Comparison of ENCODE assay signal across 8 mouse cellular contexts in the genomic region with DNA sequence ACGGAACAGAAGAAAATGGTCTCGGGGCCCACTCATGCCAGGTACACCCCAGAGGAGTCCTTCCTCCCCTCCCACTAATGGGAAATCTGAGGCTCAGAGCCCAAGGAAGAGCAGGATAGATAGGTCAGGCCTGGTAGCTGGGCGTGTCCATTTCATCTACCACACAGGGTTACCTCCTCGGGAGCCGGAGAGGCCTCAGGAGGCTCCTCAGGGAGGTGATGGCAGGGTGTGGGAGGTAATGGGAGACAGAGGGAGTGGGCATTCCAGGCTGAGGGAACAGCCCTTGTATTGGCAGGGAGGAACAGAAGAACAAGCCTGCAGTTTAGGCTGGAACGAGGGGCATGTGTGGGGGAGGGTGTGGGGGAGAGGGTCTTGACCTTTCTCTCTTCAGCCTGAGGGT. TPM values are rescaled to one million over a fixed set of nuclear protein-coding genes. Genes with fewer than 3 reads are reported as not detected.
DNase-seq lines count a peak whose midpoint lies in the region; ATAC-seq and TF ChIP-seq lines count a peak whose summit lies in the region.

No protein-coding gene starts in this region.

- H3K9ac ChIP-seq in heart, embryonic 13.5 days = peak overlapping the region; percentile 89
- peak overlapping the region; percentile 88 for H3K9ac ChIP-seq in midbrain, postnatal 0 days (replicated peaks; ENCODE audit: low read length, poor library complexity, severe bottlenecking)

- peaks cover 74% of the 10 kb centered on the region for H3K4me1 ChIP-seq in heart, embryonic 13.5 days
- H3K4me1 ChIP-seq in embryonic fibroblast, embryonic 13.5 days (ENCODE audit: control insufficient read depth, insufficient read depth, low read length) = peaks cover 23% of the 10 kb centered on the region
- peaks cover 58% of the 10 kb centered on the region for H3K4me1 ChIP-seq in limb, embryonic 10.5 days
- H3K4me1 ChIP-seq in midbrain, postnatal 0 days (ENCODE audit: insufficient read depth, low read length) = peaks cover 26% of the 10 kb centered on the region

- ATAC-seq in heart, embryonic 13.5 days (ENCODE audit: extremely low read depth, insufficient number of reproducible peaks, low FRiP score, low TSS enrichment) = no peak
- ATAC-seq in midbrain, postnatal 0 days (ENCODE audit: low FRiP score) = no peak

- peak overlapping the region; percentile 85 for H3K4me2 ChIP-seq in heart, embryonic 13.5 days
- H3K4me2 ChIP-seq in midbrain, postnatal 0 days (ENCODE audit: low read depth, low read length, poor library complexity, severe bottlenecking) = peak overlapping the region; percentile 87

- 30% methylated on average over 6 of the region's 6 CpGs for WGBS in heart, embryonic 13.5 days
- 44% methylated on average over 6 of the region's 6 CpGs for WGBS in limb, embryonic 10.5 days
- WGBS in midbrain, postnatal 0 days = 4% methylated on average over 6 of the region's 6 CpGs

- no peak for DNase-seq in heart, adult 18-20 months
- no peak for DNase-seq in limb, embryonic 10.5 days (ENCODE audit: low spot score)
- no peak for DNase-seq in midbrain, postnatal 0 days (ENCODE audit: low spot score)
- no peak for DNase-seq in T-cell, adult 2 months (ENCODE audit: low spot score)
- DNase-seq in thymus, postnatal 25 days = no peak
- no peak for DNase-seq in thymus, postnatal 36 days

- TF ChIP-seq POLR2A in embryonic fibroblast, embryonic 13.5 days (IDR thresholded peaks at IDR 0.05; ENCODE audit: low read depth, low read length) = no peak

- TF ChIP-seq CTCF in embryonic fibroblast, embryonic 13.5 days (IDR thresholded peaks at IDR 0.05; ENCODE audit: borderline replicate concordance, insufficient read depth, low read length) = no peak
- no peak for TF ChIP-seq CTCF in midbrain, postnatal 0 days (IDR thresholded peaks at IDR 0.05)

- H3K27me3 ChIP-seq in heart, embryonic 13.5 days (replicated peaks) = no peaks in the 10 kb centered on the region
- H3K27me3 ChIP-seq in limb, embryonic 10.5 days (ENCODE audit: low read depth, poor library complexity, severe bottlenecking) = no peaks in the 10 kb centered on the region
- H3K27me3 ChIP-seq in midbrain, postnatal 0 days (ENCODE audit: insufficient read depth, low read length) = no peaks in the 10 kb centered on the region

- peaks cover 26% of the 10 kb centered on the region for H3K36me3 ChIP-seq in heart, embryonic 13.5 days
- H3K36me3 ChIP-seq in limb, embryonic 10.5 days = peaks cover 45% of the 10 kb centered on the region
- H3K36me3 ChIP-seq in midbrain, postnatal 0 days (ENCODE audit: insufficient read depth, low read length) = peaks cover 14% of the 10 kb centered on the region

- no peaks in the 10 kb centered on the region for H3K9me3 ChIP-seq in heart, embryonic 13.5 days
- no peaks in the 10 kb centered on the region for H3K9me3 ChIP-seq in limb, embryonic 10.5 days (replicated peaks)
- H3K9me3 ChIP-seq in midbrain, postnatal 0 days (ENCODE audit: low read length) = no peaks in the 10 kb centered on the region

- H3K27ac ChIP-seq in heart, embryonic 13.5 days (replicated peaks) = peak overlapping the region; percentile 95
- no peak overlapping the region; the same call in 1 of the 2 replicates for H3K27ac ChIP-seq in embryonic fibroblast, embryonic 13.5 days (ENCODE audit: insufficient read depth, low read length)
- H3K27ac ChIP-seq in limb, embryonic 10.5 days = peak overlapping the region; percentile 100
- peak overlapping the region; percentile 97 for H3K27ac ChIP-seq in midbrain, postnatal 0 days (ENCODE audit: low read depth, low read length)

- peak overlapping the region; percentile 63 for H3K4me3 ChIP-seq in heart, embryonic 13.5 days
- H3K4me3 ChIP-seq in embryonic fibroblast, embryonic 13.5 days (ENCODE audit: insufficient read depth, low read length) = peak overlapping the region; percentile 47; the same call in 1 of the 2 replicates
- peak overlapping the region; percentile 81 for H3K4me3 ChIP-seq in limb, embryonic 10.5 days
- H3K4me3 ChIP-seq in midbrain, postnatal 0 days (ENCODE audit: low read depth, low read length) = peak overlapping the region; percentile 74

RNA-seq across cellular contexts. Expression of a gene that starts 1.7 kb away (rescaled TPM):
- 7.1 and 8.2 TPM in 2 replicates for polyA plus RNA-seq in heart, embryonic 13.5 days (2015; fragmentation: Nextera tagmentation; extraction: Ambion mirVana)
- total RNA-seq in heart, adult 18-20 months (2021) = 10 to 100 TPM; 21.1 to 21.5 TPM
- 8.0 and 12.0 TPM in 2 replicates for polyA plus RNA-seq in embryonic fibroblast, embryonic 13.5 days (2011; ENCODE audit: insufficient read length, low read depth, missing spikeins)
- 18.6 and 23.7 TPM in 2 replicates for polyA plus RNA-seq in limb, embryonic 10.5 days (2016; fragmentation: Nextera tagmentation; extraction: Ambion mirVana)
- 64.8 and 73.2 TPM in 2 replicates for total RNA-seq in midbrain, postnatal 0 days (2014; rRNA removed)
- 10.2 and 11.1 TPM in 2 replicates for polyA plus RNA-seq in midbrain, postnatal 0 days (2015; fragmentation: Nextera tagmentation; extraction: Ambion mirVana)

RNA-seq across cellular contexts. Expression of a gene that starts 14.5 kb away (rescaled TPM):
- polyA plus RNA-seq in heart, embryonic 13.5 days (2015; fragmentation: Nextera tagmentation; extraction: Ambion mirVana) = 568 and 620 TPM in 2 replicates
- total RNA-seq in heart, adult 18-20 months (2021) = 100 to 1,000 TPM; 214 to 228 TPM
- polyA plus RNA-seq in embryonic fibroblast, embryonic 13.5 days (2011; ENCODE audit: insufficient read length, low read depth, missing spikeins) = 411 and 552 TPM in 2 replicates
- 805 and 864 TPM in 2 replicates for polyA plus RNA-seq in limb, embryonic 10.5 days (2016; fragmentation: Nextera tagmentation; extraction: Ambion mirVana)
- 129 and 162 TPM in 2 replicates for total RNA-seq in midbrain, postnatal 0 days (2014; rRNA removed)
- polyA plus RNA-seq in midbrain, postnatal 0 days (2015; fragmentation: Nextera tagmentation; extraction: Ambion mirVana) = 766 and 825 TPM in 2 replicates

RNA-seq across cellular contexts. Expression of a gene that starts 14.6 kb away (rescaled TPM):
- 12.4 and 16.7 TPM in 2 replicates for polyA plus RNA-seq in heart, embryonic 13.5 days (2015; fragmentation: Nextera tagmentation; extraction: Ambion mirVana)
- 10 to 100 TPM; 11.4 to 14.3 TPM for total RNA-seq in heart, adult 18-20 months (2021)
- polyA plus RNA-seq in embryonic fibroblast, embryonic 13.5 days (2011; ENCODE audit: insufficient read length, low read depth, missing spikeins) = 4.6 TPM in 2 replicates
- polyA plus RNA-seq in limb, embryonic 10.5 days (2016; fragmentation: Nextera tagmentation; extraction: Ambion mirVana) = 13.6 and 14.1 TPM in 2 replicates
- total RNA-seq in midbrain, postnatal 0 days (2014; rRNA removed) = 6.9 and 7.4 TPM in 2 replicates
- 4.8 and 7.1 TPM in 2 replicates for polyA plus RNA-seq in midbrain, postnatal 0 days (2015; fragmentation: Nextera tagmentation; extraction: Ambion mirVana)

RNA-seq across cellular contexts. Expression of a gene that starts 22.9 kb away (rescaled TPM):
- polyA plus RNA-seq in heart, embryonic 13.5 days (2015; fragmentation: Nextera tagmentation; extraction: Ambion mirVana) = 16.6 and 18.0 TPM in 2 replicates
- 1 to 10 TPM; 8.1 to 9.8 TPM for total RNA-seq in heart, adult 18-20 months (2021)
- polyA plus RNA-seq in embryonic fibroblast, embryonic 13.5 days (2011; ENCODE audit: insufficient read length, low read depth, missing spikeins) = 12.5 and 13.0 TPM in 2 replicates
- polyA plus RNA-seq in limb, embryonic 10.5 days (2016; fragmentation: Nextera tagmentation; extraction: Ambion mirVana) = 35.3 and 36.8 TPM in 2 replicates
- 34.7 and 35.1 TPM in 2 replicates for total RNA-seq in midbrain, postnatal 0 days (2014; rRNA removed)
- 32.9 and 34.7 TPM in 2 replicates for polyA plus RNA-seq in midbrain, postnatal 0 days (2015; fragmentation: Nextera tagmentation; extraction: Ambion mirVana)

RNA-seq across cellular contexts. Expression of a gene that starts 37.3 kb away (rescaled TPM):
- 7.7 and 10.9 TPM in 2 replicates for polyA plus RNA-seq in heart, embryonic 13.5 days (2015; fragmentation: Nextera tagmentation; extraction: Ambion mirVana)
- 10 to 100 TPM; 13.6 to 17.2 TPM for total RNA-seq in heart, adult 18-20 months (2021)
- polyA plus RNA-seq in embryonic fibroblast, embryonic 13.5 days (2011; ENCODE audit: insufficient read length, low read depth, missing spikeins) = 8.2 and 12.8 TPM in 2 replicates
- 7.5 and 9.4 TPM in 2 replicates for polyA plus RNA-seq in limb, embryonic 10.5 days (2016; fragmentation: Nextera tagmentation; extraction: Ambion mirVana)
- total RNA-seq in midbrain, postnatal 0 days (2014; rRNA removed) = 22.5 and 28.1 TPM in 2 replicates
- polyA plus RNA-seq in midbrain, postnatal 0 days (2015; fragmentation: Nextera tagmentation; extraction: Ambion mirVana) = 14.8 and 18.6 TPM in 2 replicates
